Mouse (Mus musculus): ENCODE data around the gene Shc3. TPM values are rescaled to one million over a fixed set of nuclear protein-coding genes. Genes with fewer than 3 reads are reported as not detected.
A peak's percentile ranks its signal among the peaks of the same experiment; 100 is the strongest.

The Shc3 gene
- polyA plus RNA-seq, 1 experiment from 2014 or later, result 5.0 TPM

DNA sequence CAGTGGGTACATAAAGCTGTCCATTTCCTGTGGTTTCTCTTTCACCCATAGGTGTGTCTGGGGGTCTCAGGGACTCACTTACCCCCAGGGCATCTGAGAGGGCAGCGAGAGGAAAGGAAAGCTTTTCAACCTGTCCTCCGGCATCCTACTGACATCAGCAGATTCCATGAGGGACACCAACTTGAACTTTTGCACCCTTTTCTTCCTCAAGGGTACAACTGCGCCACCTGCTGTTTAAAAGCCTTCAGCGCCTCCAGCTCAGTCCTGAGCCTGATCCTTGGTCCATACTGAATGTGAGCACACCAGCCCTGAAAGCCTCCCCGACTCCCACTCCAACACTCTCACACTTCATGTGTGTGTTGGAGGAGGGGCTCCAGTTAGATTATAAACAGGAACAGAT, 144.6 kb downstream of the Shc3 start:
- 26% methylated on average over 5 of the region's 5 CpGs for WGBS
- ATAC-seq (ENCODE audit: low FRiP score, low TSS enrichment) (no peak), DNase-seq (peak; percentile 82)
- Histone ChIP-seq H3K9ac (replicated peaks; ENCODE audit: low read length) (no peak overlapping the region), H3K4me3 (replicated peaks; ENCODE audit: low read depth, low read length) (no peak overlapping the region), H3K9me3 (ENCODE audit: control insufficient read depth, low read length) (no peaks in the 10 kb centered on the region), H3K36me3 (ENCODE audit: control insufficient read depth, insufficient read depth, low read length) (no peaks in the 10 kb centered on the region), H3K4me2 (ENCODE audit: low read length) (no peak overlapping the region), H3K27me3 (ENCODE audit: control insufficient read depth, insufficient read depth, low read length) (no peaks in the 10 kb centered on the region), H3K27ac (replicated peaks; ENCODE audit: low read depth, low read length) (no peak overlapping the region), H3K4me1 (ENCODE audit: control insufficient read depth, insufficient read depth, low read length) (peaks cover 3% of the 10 kb centered on the region; the same call in 1 of the 2 replicates)

DNA sequence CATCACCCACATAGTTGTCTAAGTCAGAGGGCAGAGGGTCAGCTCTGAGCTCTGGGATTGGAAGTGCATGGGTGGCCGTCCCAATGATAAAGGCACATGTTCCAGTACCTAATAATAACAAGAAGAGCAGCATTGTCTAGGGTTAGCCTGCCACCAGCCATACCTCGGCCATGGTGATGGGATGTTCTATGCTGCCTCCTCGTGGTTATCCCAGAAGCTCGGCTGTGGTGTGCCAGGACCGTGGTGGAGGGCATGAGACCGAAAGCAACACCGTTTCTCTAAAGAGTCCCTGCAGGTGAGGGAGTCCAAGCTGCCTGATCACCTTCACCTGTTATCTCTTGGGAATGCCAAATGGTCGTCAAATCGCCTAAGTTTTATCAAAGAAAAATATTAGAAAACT, 145.6 kb downstream of the Shc3 start:
- Histone ChIP-seq H3K4me3 (replicated peaks; ENCODE audit: low read depth, low read length) (no peak overlapping the region), H3K4me2 (ENCODE audit: low read length) (no peak overlapping the region), H3K9ac (replicated peaks; ENCODE audit: low read length) (no peak overlapping the region), H3K36me3 (ENCODE audit: control insufficient read depth, insufficient read depth, low read length) (no peaks in the 10 kb centered on the region), H3K9me3 (ENCODE audit: control insufficient read depth, low read length) (no peaks in the 10 kb centered on the region), H3K27me3 (ENCODE audit: control insufficient read depth, insufficient read depth, low read length) (no peaks in the 10 kb centered on the region), H3K27ac (replicated peaks; ENCODE audit: low read depth, low read length) (no peak overlapping the region), H3K4me1 (ENCODE audit: control insufficient read depth, insufficient read depth, low read length) (peaks cover 3% of the 10 kb centered on the region; the same call in 1 of the 2 replicates)
- ATAC-seq (ENCODE audit: low FRiP score, low TSS enrichment) (no peak), DNase-seq (no peak)
- 78% methylated on average over 9 of the region's 9 CpGs for WGBS

DNA sequence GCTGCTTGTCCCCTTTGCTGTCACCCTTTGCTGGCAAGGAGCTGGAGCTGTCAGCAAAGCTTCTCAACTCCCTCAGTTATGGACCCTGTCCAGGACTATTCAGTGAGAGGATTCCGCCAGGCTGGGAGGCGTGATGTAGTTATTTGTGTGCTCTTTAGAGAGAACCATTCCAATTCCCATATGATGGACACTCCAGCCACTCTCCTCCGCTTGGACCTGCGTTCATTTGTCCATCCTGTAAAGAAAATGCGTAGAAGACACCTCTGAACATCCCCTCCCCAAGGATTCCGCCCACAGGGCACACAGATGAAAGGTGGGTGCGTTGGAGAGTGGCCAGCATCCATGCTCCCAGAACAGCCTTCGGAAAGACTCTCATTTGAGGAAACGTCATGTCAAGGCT, 148.4 kb downstream of the Shc3 start:
- H3K27me3 ChIP-seq (ENCODE audit: control insufficient read depth, insufficient read depth, low read length), result no peaks in the 10 kb centered on the region
- ATAC-seq (ENCODE audit: low FRiP score, low TSS enrichment) (no peak), DNase-seq (no peak)
- no peak overlapping the region for H3K4me3 ChIP-seq (replicated peaks; ENCODE audit: low read depth, low read length)
- no peak overlapping the region for H3K9ac ChIP-seq (replicated peaks; ENCODE audit: low read length)
- H3K36me3 ChIP-seq (ENCODE audit: control insufficient read depth, insufficient read depth, low read length), result no peaks in the 10 kb centered on the region
- WGBS, result 90% methylated on average over 9 of the region's 9 CpGs
- no peaks in the 10 kb centered on the region for H3K9me3 ChIP-seq (ENCODE audit: control insufficient read depth, low read length)
- peaks cover 14% of the 10 kb centered on the region for H3K4me1 ChIP-seq (ENCODE audit: control insufficient read depth, insufficient read depth, low read length)
- no peak overlapping the region for H3K27ac ChIP-seq (replicated peaks; ENCODE audit: low read depth, low read length)
- H3K4me2 ChIP-seq (ENCODE audit: low read length), result no peak overlapping the region

DNA sequence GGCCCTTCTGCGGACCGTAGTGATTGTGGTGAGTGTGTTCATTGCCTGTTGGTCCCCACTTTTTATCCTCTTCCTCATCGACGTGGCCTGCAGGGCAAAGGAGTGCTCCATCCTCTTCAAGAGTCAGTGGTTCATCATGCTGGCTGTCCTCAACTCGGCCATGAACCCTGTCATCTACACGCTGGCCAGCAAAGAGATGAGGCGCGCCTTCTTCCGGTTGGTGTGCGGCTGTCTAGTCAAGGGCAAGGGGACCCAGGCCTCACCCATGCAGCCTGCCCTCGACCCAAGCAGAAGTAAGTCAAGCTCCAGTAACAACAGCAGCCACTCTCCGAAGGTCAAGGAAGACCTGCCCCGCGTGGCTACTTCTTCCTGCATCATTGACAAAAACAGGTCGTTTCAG, 149.7 kb downstream of the Shc3 start:
- Histone ChIP-seq H3K9me3 (ENCODE audit: control insufficient read depth, low read length) (0 out of 2 replicates have a peak, but pooled peaks cover 5% of the 10 kb centered on the region), H3K36me3 (ENCODE audit: control insufficient read depth, insufficient read depth, low read length) (no peaks in the 10 kb centered on the region), H3K27me3 (ENCODE audit: control insufficient read depth, insufficient read depth, low read length) (no peaks in the 10 kb centered on the region), H3K4me1 (ENCODE audit: control insufficient read depth, insufficient read depth, low read length) (peaks cover 14% of the 10 kb centered on the region), H3K4me3 (replicated peaks; ENCODE audit: low read depth, low read length) (no peak overlapping the region), H3K27ac (replicated peaks; ENCODE audit: low read depth, low read length) (no peak overlapping the region), H3K9ac (replicated peaks; ENCODE audit: low read length) (no peak overlapping the region), H3K4me2 (ENCODE audit: low read length) (no peak overlapping the region)
- WGBS, result 93% methylated on average over 15 of the region's 15 CpGs
- ATAC-seq (ENCODE audit: low FRiP score, low TSS enrichment) (no peak), DNase-seq (no peak)

DNA sequence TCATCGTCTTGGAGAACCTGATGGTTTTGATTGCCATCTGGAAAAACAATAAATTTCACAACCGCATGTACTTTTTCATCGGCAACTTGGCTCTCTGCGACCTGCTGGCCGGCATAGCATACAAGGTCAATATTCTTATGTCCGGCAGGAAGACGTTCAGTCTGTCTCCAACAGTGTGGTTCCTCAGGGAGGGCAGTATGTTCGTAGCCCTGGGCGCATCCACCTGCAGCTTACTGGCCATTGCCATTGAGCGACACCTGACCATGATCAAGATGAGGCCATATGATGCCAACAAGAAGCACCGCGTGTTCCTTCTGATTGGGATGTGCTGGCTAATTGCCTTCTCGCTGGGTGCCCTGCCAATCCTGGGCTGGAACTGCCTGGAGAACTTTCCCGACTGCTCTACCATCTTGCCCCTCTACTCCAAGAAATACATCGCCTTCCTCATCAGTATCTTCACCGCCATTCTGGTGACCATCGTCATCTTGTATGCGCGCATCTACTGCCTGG, 150.2 kb downstream of the Shc3 start:
- H3K4me2 ChIP-seq (ENCODE audit: low read length), result peak overlapping the region; percentile 47
- 0 out of 2 replicates have a peak, but pooled peaks cover 5% of the 10 kb centered on the region for H3K9me3 ChIP-seq (ENCODE audit: control insufficient read depth, low read length)
- H3K9ac ChIP-seq (replicated peaks; ENCODE audit: low read length), result no peak overlapping the region; the same call in 1 of the 2 replicates
- no peak overlapping the region for H3K27ac ChIP-seq (replicated peaks; ENCODE audit: low read depth, low read length)
- no peaks in the 10 kb centered on the region for H3K36me3 ChIP-seq (ENCODE audit: control insufficient read depth, insufficient read depth, low read length)
- DNase-seq (no peak), ATAC-seq (ENCODE audit: low FRiP score, low TSS enrichment) (peak; percentile 19; the same call in 1 of the 2 replicates)
- 80% methylated on average over 19 of the region's 19 CpGs for WGBS
- no peak overlapping the region for H3K4me3 ChIP-seq (replicated peaks; ENCODE audit: low read depth, low read length)
- H3K4me1 ChIP-seq (ENCODE audit: control insufficient read depth, insufficient read depth, low read length), result peaks cover 14% of the 10 kb centered on the region
- no peaks in the 10 kb centered on the region for H3K27me3 ChIP-seq (ENCODE audit: control insufficient read depth, insufficient read depth, low read length)

DNA sequence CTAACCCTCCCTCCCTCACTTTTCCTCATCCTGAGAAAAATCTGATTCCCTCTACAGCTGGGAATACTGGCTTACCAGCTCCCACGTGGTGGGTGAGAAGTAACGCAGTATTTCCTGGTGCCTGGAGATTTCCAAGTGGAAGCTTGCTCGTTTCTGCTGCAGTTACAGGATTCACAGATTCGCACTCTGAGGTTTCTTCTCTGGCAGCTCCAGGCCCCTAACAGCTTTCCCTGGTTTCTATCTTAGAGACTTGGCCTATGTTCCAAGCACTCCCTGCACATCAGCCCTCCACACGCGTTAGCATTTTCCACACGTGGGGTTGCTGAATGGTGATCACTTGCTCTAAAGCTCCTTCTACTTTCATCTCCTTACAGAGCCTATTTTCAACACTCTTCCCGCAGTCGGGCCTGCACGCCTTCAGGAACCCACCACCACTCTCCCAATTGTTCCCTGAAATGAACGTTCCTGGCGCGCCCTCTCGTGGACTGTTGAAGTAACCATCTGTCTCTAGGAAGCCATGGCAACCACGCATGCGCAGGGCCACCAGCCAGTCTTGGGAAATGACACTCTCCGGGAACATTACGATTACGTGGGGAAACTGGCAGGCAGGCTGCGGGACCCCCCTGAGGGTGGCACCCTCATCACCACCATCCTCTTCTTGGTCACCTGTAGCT, 150.8 kb downstream of the Shc3 start:
- ATAC-seq (ENCODE audit: low FRiP score, low TSS enrichment) (peak; percentile 80), DNase-seq (peak; percentile 99)
- Histone ChIP-seq H3K9me3 (ENCODE audit: control insufficient read depth, low read length) (0 out of 2 replicates have a peak, but pooled peaks cover 5% of the 10 kb centered on the region), H3K27ac (replicated peaks; ENCODE audit: low read depth, low read length) (peak overlapping the region; percentile 37; the same call in 1 of the 2 replicates), H3K9ac (replicated peaks; ENCODE audit: low read length) (peak overlapping the region; percentile 36), H3K4me1 (ENCODE audit: control insufficient read depth, insufficient read depth, low read length) (peaks cover 14% of the 10 kb centered on the region), H3K4me3 (replicated peaks; ENCODE audit: low read depth, low read length) (peak overlapping the region; percentile 4; the same call in 1 of the 2 replicates), H3K36me3 (ENCODE audit: control insufficient read depth, insufficient read depth, low read length) (no peaks in the 10 kb centered on the region), H3K27me3 (ENCODE audit: control insufficient read depth, insufficient read depth, low read length) (no peaks in the 10 kb centered on the region), H3K4me2 (ENCODE audit: low read length) (peak overlapping the region; percentile 47)
- 3% methylated on average over 20 of the region's 20 CpGs for WGBS

DNA sequence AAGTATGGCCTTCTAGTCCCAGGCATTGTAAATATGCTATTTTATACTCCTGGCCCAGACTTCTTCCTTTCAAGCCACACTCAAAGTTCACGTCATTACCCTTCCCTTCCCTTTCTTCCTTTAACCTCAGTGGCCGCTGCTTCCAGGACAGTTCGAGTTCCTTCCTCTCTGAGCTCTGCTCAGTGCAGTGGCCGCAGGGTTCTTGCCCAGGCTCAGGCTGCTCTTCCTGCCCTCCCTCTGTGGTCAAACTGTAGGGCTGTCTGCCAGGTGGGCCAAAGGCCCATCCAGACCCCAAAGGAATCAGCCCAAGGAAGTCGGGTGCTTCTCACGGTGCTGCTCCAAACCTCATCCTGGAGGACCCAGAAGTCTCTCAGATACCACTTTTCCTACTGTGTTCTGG, 151.4 kb downstream of the Shc3 start:
- 60% methylated on average over 6 of the region's 6 CpGs for WGBS
- Histone ChIP-seq H3K9ac (replicated peaks; ENCODE audit: low read length) (peak overlapping the region; percentile 36), H3K27ac (replicated peaks; ENCODE audit: low read depth, low read length) (peak overlapping the region; percentile 37; the same call in 1 of the 2 replicates), H3K4me1 (ENCODE audit: control insufficient read depth, insufficient read depth, low read length) (peaks cover 14% of the 10 kb centered on the region), H3K4me3 (replicated peaks; ENCODE audit: low read depth, low read length) (no peak overlapping the region; the same call in 1 of the 2 replicates), H3K4me2 (ENCODE audit: low read length) (peak overlapping the region; percentile 47), H3K9me3 (ENCODE audit: control insufficient read depth, low read length) (0 out of 2 replicates have a peak, but pooled peaks cover 5% of the 10 kb centered on the region), H3K27me3 (ENCODE audit: control insufficient read depth, insufficient read depth, low read length) (no peaks in the 10 kb centered on the region), H3K36me3 (ENCODE audit: control insufficient read depth, insufficient read depth, low read length) (no peaks in the 10 kb centered on the region)
- ATAC-seq (ENCODE audit: low FRiP score, low TSS enrichment), result peak; percentile 25; the same call in 1 of the 2 replicates
- peak; percentile 18 for DNase-seq

DNA sequence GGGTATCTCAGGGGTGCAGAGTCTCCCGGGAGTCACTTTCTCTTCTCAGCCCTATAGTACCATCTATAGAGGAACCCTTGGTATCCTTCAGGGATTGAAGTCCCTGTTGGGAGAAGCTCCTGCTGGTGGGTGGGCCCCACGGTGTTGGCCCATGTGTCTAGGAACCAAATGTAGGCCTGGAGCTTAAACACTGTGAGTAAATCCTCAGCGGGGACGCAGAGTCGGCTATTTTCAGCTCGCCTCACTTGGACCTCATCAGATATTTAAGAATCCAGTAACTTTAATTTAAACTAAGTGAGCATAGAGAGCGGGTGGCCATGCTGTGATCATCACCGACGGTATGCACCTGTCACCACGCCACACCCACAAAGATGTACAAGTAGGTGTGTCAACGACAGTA, 152.5 kb downstream of the Shc3 start:
- no peak overlapping the region for H3K27ac ChIP-seq (replicated peaks; ENCODE audit: low read depth, low read length)
- no peak overlapping the region for H3K9ac ChIP-seq (replicated peaks; ENCODE audit: low read length)
- no peaks in the 10 kb centered on the region for H3K36me3 ChIP-seq (ENCODE audit: control insufficient read depth, insufficient read depth, low read length)
- 93% methylated on average over 11 of the region's 11 CpGs for WGBS
- ATAC-seq (ENCODE audit: low FRiP score, low TSS enrichment), result no peak
- 0 out of 2 replicates have a peak, but pooled peaks cover 5% of the 10 kb centered on the region for H3K9me3 ChIP-seq (ENCODE audit: control insufficient read depth, low read length)
- DNase-seq, result no peak
- no peak overlapping the region for H3K4me2 ChIP-seq (ENCODE audit: low read length)
- H3K4me3 ChIP-seq (replicated peaks; ENCODE audit: low read depth, low read length), result no peak overlapping the region
- H3K27me3 ChIP-seq (ENCODE audit: control insufficient read depth, insufficient read depth, low read length), result no peaks in the 10 kb centered on the region
- H3K4me1 ChIP-seq (ENCODE audit: control insufficient read depth, insufficient read depth, low read length), result peaks cover 14% of the 10 kb centered on the region

DNA sequence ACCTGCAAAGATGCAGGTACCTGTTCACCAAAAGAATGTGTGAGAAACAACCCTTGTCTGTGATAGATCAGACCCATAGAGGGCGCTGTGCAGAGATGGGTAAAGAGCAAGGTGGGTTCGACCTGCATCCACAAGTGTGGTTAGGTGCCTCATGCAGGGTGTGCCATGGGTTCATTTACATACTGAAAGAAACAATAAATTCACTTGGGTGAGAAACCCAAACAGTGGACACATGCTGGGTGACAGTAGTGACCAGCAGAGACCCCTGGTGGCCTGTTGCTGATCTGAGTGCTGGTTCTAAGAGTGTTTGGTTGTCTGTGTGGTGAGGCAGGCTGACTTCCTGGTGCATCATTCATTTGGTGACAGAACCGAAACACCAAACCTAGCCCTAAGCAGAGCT, 155.8 kb downstream of the Shc3 start:
- no peaks in the 10 kb centered on the region for H3K36me3 ChIP-seq (ENCODE audit: control insufficient read depth, insufficient read depth, low read length)
- H3K4me3 ChIP-seq (replicated peaks; ENCODE audit: low read depth, low read length), result no peak overlapping the region
- H3K27ac ChIP-seq (replicated peaks; ENCODE audit: low read depth, low read length), result no peak overlapping the region
- H3K4me1 ChIP-seq (ENCODE audit: control insufficient read depth, insufficient read depth, low read length), result peaks cover 25% of the 10 kb centered on the region
- DNase-seq (no peak), ATAC-seq (ENCODE audit: low FRiP score, low TSS enrichment) (no peak)
- no peak overlapping the region for H3K4me2 ChIP-seq (ENCODE audit: low read length)
- 0 out of 2 replicates have a peak, but pooled peaks cover 5% of the 10 kb centered on the region for H3K9me3 ChIP-seq (ENCODE audit: control insufficient read depth, low read length)
- WGBS, result 68% methylated on average over 3 of the region's 3 CpGs
- no peak overlapping the region for H3K9ac ChIP-seq (replicated peaks; ENCODE audit: low read length)
- H3K27me3 ChIP-seq (ENCODE audit: control insufficient read depth, insufficient read depth, low read length), result 0 out of 2 replicates have a peak, but pooled peaks cover 6% of the 10 kb centered on the region

Measured in midbrain, embryonic 14.5 days (tissue).